Mouse (Mus musculus) ES-E14 (cell line): ENCODE data around the gene Cyp3a44. TPM values are rescaled to one million over a fixed set of nuclear protein-coding genes. Genes with fewer than 3 reads are reported as not detected.
"Not testable (repeated sequence)": the region's sequence is repeated elsewhere in the genome, so short reads cannot be mapped to it uniquely, and the experiment has no call there.

ENCODE experiments used
- DNase-seq: peaks from one replicate; pipeline ENCODE4 v3.0.0-alpha.2; 2013; ENCODE audit warnings: low read depth, low spot score
- H3K27ac ChIP-seq: 2 replicates; pipeline ENCODE4 v1.5.1; 2012; ENCODE audit warnings: low read depth, mild to moderate bottlenecking, low read length, moderate library complexity, mixed read lengths; ENCODE audit not compliant: poor library complexity, insufficient read depth, severe bottlenecking
- H3K36me3 ChIP-seq: 2 replicates; pipeline ENCODE4 v1.6.1; 2012; ENCODE audit warnings: mild to moderate bottlenecking, low read length, moderate library complexity, mixed read lengths; ENCODE audit not compliant: control insufficient read depth, poor library complexity, insufficient read depth, severe bottlenecking
- H3K4me1 ChIP-seq, 2 experiments: fragments of 150-350 bp in 1 of 2; sonication (generic) in 1 of 2; 2 replicates each; pipeline ENCODE4 v1.6.1; 2012; ENCODE audit warnings: low read length in 2 of 2, mild to moderate bottlenecking in 1 of 2, mixed read lengths in 1 of 2; ENCODE audit not compliant: control insufficient read depth in 2 of 2, insufficient read depth in 2 of 2, poor library complexity in 1 of 2
- H3K4me3 ChIP-seq, 2 experiments: fragments of 150-350 bp in 1 of 2; sonication (generic) in 1 of 2; 2 replicates each; pipeline ENCODE4 v1.5.1; 2012; ENCODE audit warnings: low read length in 2 of 2, low read depth in 1 of 2, mild to moderate bottlenecking in 1 of 2, mixed read lengths in 1 of 2; ENCODE audit not compliant: insufficient read depth in 1 of 2, poor library complexity in 1 of 2, severe bottlenecking in 1 of 2
- H3K9ac ChIP-seq: 2 replicates; pipeline ENCODE4 v1.6.1; 2012; ENCODE audit warnings: low read depth, mild to moderate bottlenecking, low read length, mixed read lengths; ENCODE audit not compliant: poor library complexity, insufficient read depth, severe bottlenecking
- H3K9me3 ChIP-seq: fragments of 150-350 bp; sonication (generic); 2 replicates; pipeline ENCODE4 v1.6.1; 2012; ENCODE audit warnings: low read depth, mild to moderate bottlenecking, low read length; ENCODE audit not compliant: control insufficient read depth, insufficient read depth
- in situ Hi-C, 2 experiments: fragments of 600-800 bp; cut with MboI; formaldehyde crosslinking; loops; one replicate each; pipeline ENCODE4 v1.15.1; 2025; ENCODE audit warnings: low sequenced_read_pairs in 2 of 2, inconsistent platforms in 1 of 2; ENCODE audit not compliant: unreplicated experiment in 2 of 2
- total RNA-seq: library from RNA; depleted of rRNA; stranded (reverse); fragments of 300-350 nt; gene quantifications from 2 replicates; pipeline ENCODE4 v1.2.3, GENCODE M21; 2012; rRNA removed

Gene Cyp3a44
- not detected in 2 replicates for total RNA-seq

DNA sequence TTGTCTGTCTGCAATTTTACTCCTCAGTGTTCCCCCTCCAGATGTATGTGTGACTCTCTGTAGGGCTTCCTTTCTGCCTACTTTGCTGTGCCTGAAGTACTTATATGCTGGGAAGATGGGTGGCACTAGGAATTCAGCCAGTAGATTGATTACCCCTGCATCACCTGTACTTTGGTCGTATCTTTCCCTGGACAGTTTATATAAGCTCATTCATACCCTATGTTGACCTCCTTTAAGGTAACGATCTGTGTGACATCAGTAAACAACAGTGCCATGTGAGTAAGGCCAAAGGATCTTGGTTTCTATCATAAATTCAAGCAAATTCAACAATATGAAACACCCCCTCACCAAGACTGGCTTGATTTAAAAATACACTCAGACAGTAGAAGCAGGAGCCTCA, at the start of gene Cyp3a44:
Cyp3a44 (minus strand) TSS at position 79 of the 400 bp plus-strand sequence.
- in situ Hi-C loops, DNase-seq, H3K36me3 ChIP-seq, H3K9ac ChIP-seq, H3K27ac ChIP-seq, H3K4me3 ChIP-seq, H3K4me1 ChIP-seq, H3K9me3 ChIP-seq: not testable (repeated sequence)

DNA sequence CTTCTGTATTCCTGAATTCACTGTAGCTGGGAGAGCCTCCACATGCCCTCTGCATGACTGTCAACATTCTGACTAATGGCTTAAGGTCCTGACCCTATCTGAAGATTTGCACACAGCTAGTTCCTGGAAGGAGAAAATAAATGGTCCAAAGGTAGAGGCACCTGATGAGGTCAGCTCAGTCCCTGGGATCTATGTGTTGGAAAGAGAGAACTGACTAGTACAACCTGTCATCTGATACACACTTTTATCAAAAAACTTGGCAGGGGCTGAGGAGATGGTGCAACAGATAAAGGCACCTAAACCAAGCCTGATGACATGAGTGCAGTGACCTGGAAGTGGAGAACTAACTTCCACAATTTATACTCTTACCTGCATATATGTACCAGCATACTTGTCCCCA, 5.4 kb downstream of the Cyp3a44 start:
- in situ Hi-C loops, H3K9ac ChIP-seq, H3K9me3 ChIP-seq, H3K27ac ChIP-seq, H3K36me3 ChIP-seq, H3K4me3 ChIP-seq, DNase-seq, H3K4me1 ChIP-seq: not testable (repeated sequence)

DNA sequence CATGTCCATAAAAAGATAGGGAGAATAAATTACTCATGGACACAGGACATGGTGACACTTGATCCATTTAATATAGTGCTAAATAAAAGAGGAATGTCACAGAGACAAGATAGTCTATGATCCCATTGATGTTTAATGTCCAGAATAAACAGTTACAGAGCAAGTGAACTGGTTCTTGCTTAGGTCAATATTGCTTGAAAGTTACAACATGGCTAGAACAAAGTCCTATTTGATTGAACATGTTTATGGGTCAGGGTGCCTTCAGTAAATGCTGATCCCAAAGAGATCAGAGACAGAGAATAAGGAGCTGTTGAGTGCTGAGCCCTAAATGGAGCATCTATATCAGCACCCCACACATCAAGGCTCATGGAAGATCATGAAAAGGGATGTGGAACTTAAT, 12.4 kb downstream of the Cyp3a44 start:
- H3K36me3 ChIP-seq, in situ Hi-C loops, H3K9me3 ChIP-seq, H3K4me1 ChIP-seq, DNase-seq, H3K4me3 ChIP-seq, H3K27ac ChIP-seq, H3K9ac ChIP-seq: not testable (repeated sequence)

DNA sequence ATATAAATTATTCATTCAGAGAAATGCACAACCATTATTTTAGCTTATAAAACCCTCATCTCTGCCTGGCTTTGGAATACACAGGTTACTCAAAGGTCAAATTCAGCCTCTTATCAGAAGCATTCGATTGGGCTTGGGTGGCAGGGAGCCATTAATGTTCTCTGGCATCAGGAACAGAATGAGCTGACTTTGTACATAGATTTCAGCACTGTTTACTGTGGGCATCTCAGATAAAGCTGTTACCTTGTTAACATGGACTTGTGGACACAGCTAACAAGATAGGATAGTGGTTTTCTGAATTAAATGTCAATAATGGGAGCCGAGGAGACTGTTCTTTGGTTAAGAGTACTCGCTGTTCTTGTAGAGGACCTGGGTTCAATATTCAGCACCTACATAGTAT, 68.2 kb downstream of the Cyp3a44 start:
- in situ Hi-C loops, H3K9me3 ChIP-seq: not testable (repeated sequence)

More for the DNA sequence above, 68.2 kb downstream of the Cyp3a44 start:
- H3K27ac ChIP-seq, DNase-seq, H3K4me1 ChIP-seq, H3K36me3 ChIP-seq, H3K9ac ChIP-seq, H3K4me3 ChIP-seq: not testable (repeated sequence)

Other genes with a start within 250 kb of the Cyp3a44 start
- gene Cyp3a41b, start 221.1 kb downstream of the Cyp3a44 start, total RNA-seq = not detected in 2 replicates
- gene Cyp3a41a, start 85.7 kb downstream of the Cyp3a44 start, total RNA-seq = not detected in 2 replicates
- gene Cyp3a11, start 74.1 kb upstream of the Cyp3a44 start, total RNA-seq = not detected in 2 replicates
- not detected in 2 replicates for gene Cyp3a25, start 203.7 kb upstream of the Cyp3a44 start, total RNA-seq